Mouse (Mus musculus) megakaryocyte, adult 5-6 weeks (primary cell): ENCODE data around the gene Plxnb2. TPM values are rescaled to one million over a fixed set of nuclear protein-coding genes. Genes with fewer than 3 reads are reported as not detected.

Experiments used
- ATAC-seq: 2 replicates; pipeline ENCODE4 v1.8.0; 2016; ENCODE audit warnings: mild to moderate bottlenecking, inconsistent platforms; ENCODE audit not compliant: poor library complexity, severe bottlenecking
- total RNA-seq, 2 experiments: library from RNA; stranded (forward) in 1 of 2; stranded (reverse) in 1 of 2; fragments of 153-499, 151-499 nt in 1 of 2; fragments of 221-1000, 200-1000 nt in 1 of 2; gene quantifications; 2 replicates each; pipeline versions ENCODE4 v1.2.3 to v1.2.4; 2015 to 2017

The Plxnb2 gene
- total RNA-seq, 2 experiments from 2014 or later, result 101 to 111 TPM

GRCm38 (mm10) chr15:89152312-89152711 lies 28.3 kb downstream of the Plxnb2 start:
- ATAC-seq, result no peak

- no peak for ATAC-seq
These were observed 30.6 kb downstream of the Plxnb2 start for GRCm38 (mm10) chr15:89150041-89150390.

DNA sequence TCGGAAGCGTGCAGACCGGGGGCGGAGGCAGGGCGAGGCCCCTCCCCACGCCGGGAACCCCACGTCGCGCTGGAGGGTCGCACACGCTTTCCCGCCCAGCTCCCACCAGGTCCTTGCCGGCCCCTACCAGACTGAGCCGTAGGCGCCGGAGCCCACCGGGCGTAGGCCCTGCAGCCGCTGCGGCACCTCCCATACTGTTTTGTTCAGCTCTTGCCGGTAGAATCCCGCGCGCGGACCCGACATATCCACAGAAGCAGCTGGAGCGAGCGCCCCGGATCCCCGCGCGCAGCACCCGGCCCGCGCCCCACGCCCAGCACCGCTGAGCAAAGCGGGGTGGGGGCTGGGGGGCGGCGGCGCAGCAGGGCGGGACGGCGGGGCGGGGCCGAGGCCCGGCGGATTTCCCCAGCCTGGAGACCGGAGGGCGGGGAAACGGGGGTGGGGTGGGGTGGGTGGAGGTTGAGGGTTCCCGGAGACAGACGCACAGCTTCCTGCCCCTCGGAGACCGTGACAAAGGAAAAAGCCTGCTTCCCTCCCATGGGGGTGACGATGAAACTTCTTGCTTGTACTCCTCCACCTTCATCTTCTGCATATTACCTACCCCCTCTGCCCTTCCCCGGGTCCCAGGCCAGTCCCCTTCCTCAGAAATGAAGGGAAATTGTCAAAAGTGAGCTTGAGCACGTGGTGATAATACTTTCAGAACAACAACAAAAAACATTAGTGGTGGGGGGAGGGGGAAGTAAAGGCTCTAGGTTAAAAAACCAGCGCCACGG lies 31.1 kb downstream of the Plxnb2 start, which contains the start of gene Mapk11:
Gene Mapk11 (minus strand): TSS at position 358 of the 770 bp plus-strand sequence.
- ATAC-seq, result peak; percentile 40

- ATAC-seq, result no peak
These were observed 31.9 kb downstream of the Plxnb2 start for GRCm38 (mm10) chr15:89148496-89149270.

DNA sequence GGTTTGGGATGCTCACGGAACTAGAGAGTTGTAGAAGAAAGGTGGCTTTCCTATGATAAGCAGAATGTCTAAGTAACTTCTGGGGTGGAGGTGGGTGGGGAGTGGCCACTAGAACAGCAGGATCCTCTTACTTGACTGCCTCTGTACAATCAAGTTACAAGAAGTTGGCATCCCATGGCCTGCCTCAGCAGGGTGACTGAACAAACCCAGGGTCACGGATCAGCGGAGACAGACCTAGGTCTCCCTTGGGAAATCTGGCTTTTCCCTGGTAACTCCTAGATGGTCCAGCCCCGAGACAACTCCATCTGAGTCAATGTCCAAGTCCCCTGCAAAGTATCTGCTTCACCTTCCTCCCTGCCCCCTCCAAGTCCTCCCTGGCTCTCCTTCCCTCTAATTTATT lies 32.7 kb downstream of the Plxnb2 start:
- ATAC-seq, result no peak

DNA sequence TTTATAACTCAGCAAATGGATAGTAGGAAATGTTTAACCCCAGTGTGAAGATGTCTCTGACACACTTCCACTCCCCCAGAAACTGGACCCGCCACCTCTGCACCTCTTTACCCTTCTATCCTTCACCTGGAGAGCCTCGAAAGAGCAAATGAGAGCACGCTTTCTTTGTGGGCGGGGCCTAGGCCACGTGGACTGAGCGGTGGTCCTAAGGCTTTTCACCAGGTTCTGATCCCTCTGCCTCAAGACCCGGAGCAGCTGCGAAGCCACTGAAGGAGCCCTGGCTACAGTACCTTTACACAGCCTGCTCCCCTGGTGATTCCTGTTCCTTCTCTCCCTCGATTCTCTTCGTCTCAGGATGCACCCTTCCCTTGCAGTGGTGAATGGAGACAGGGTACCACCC lies 33.1 kb downstream of the Plxnb2 start:
- no peak for ATAC-seq

DNA sequence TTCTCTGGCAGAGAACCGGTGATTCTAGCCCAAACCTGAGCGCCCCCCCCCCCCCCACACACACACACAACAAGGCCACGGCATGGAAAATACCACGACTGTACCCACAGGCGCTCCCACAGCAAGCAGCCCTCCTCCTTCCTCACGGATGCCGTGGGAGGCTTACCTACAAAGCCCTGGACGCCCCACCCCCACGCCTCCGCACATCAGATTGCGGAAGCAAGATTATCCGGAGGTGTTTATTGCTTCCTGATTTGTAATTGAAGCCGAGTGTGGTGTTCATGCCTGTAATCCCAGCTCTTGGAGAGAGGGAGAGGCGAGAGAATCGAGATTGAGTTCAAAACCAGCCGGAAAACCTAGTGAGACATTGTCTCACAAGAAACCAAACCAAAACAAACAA lies 33.6 kb downstream of the Plxnb2 start:
- ATAC-seq, result peak; percentile 64

- ATAC-seq, result no peak
These were observed 34.1 kb downstream of the Plxnb2 start for GRCm38 (mm10) chr15:89146537-89146936.

DNA sequence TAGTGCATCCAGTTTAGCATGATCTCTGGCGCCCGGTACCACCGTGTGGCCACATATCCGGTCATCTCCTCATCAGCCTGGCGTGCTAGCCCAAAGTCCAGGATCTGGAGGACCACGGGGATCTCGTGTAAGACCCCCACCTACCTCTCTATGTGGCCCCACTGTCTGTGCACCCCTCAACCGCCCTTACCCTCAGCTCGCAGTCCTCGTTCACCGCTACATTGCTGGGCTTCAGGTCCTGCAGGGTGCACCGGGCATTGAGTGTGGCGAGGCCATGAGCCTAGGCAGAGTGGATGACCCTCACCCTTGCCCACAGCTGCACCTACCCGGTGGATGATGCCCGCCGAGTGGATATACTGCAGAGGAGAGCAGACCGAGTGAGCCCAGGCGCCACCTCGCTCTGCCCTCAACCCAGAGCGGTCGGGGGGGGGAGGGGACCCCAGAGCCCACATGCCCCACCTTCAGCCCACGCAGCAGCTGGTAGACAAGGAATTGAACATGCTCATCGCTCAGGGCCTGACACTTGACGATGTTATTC lies 34.7 kb downstream of the Plxnb2 start:
- no peak for ATAC-seq

DNA sequence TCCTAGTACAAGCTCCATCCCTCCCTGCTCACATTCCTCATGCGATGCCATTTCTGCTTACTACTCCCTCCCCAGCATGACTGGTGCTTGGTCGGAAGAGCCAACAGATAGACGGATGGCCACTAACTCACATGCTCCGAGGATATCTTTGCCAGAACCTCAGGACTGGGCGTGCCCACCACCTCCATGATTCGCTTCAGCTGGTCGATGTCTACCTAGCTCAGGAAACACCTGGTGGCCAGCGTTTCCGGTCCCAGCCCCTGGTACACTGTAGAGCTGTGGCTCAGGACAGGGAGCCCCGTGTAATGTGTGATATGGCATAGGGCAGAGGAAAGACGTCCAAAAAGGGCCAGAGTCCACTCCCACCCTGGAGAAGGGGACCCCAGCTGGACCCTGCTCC lies 35.6 kb downstream of the Plxnb2 start:
- ATAC-seq, result no peak

DNA sequence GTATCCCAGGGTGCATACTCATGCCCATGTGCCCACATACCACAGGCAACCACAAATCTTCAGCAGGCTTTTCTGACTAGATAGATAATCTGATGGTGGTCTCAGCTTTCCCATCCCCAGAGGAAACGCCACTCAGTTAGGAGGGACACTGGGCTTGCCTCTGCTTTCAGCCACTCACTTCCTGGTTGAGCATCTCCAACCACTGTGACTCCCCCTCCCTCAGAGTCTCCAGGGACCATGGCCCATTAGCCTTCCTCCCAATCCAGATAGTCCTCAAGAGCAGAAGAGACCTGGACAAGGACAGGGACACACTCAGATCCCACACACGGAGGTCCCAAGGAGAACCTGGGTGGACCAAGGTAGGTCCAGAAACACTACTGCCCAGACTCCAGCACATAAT lies 37.5 kb downstream of the Plxnb2 start:
- ATAC-seq, result no peak

GRCm38 (mm10) chr15:89141905-89142304 lies 38.7 kb downstream of the Plxnb2 start:
- ATAC-seq, result no peak

GRCm38 (mm10) chr15:89141443-89141842 lies 39.1 kb downstream of the Plxnb2 start:
- ATAC-seq, result no peak

GRCm38 (mm10) chr15:89140659-89141252 lies 39.8 kb downstream of the Plxnb2 start, which contains the start of gene Mapk12:
Gene Mapk12 (minus strand): TSS chr15:89140703.
- no peak for ATAC-seq

- 0 out of 2 replicates have a peak, but pooled peaks have one; percentile 23 for ATAC-seq
These were observed 40.4 kb downstream of the Plxnb2 start for GRCm38 (mm10) chr15:89140048-89140658.

GRCm38 (mm10) chr15:89138531-89138930 lies 42.1 kb downstream of the Plxnb2 start:
- no peak for ATAC-seq

DNA sequence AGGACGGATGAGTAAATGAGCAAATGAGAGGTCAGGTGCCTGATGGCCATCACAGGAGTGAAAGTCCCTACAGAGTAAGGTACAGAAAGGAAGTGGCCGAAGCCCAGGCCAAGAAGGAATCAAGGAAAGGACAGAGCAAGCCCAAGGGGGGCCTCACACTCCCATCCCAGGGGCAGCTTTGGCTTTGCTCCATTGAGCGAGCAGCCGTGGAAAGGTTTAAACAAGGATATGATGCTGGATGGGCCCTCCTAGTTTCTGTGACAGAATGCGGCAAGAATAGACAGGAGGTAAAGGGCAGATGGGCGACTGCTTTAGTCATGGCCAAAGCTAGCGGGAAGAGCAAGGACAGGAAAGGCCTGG lies 42.6 kb downstream of the Plxnb2 start:
- ATAC-seq, result no peak

- ATAC-seq, result no peak
These were observed 43.1 kb downstream of the Plxnb2 start for GRCm38 (mm10) chr15:89137378-89138045.

GRCm38 (mm10) chr15:89136461-89137155 lies 44.0 kb downstream of the Plxnb2 start:
- no peak for ATAC-seq

GRCm38 (mm10) chr15:89131316-89131715 lies 49.3 kb downstream of the Plxnb2 start:
- peak; percentile 80 for ATAC-seq
